Mouse (Mus musculus): Measurements from ENCODE around the gene Ifnb1.

Ifnb1 gene

DNA sequence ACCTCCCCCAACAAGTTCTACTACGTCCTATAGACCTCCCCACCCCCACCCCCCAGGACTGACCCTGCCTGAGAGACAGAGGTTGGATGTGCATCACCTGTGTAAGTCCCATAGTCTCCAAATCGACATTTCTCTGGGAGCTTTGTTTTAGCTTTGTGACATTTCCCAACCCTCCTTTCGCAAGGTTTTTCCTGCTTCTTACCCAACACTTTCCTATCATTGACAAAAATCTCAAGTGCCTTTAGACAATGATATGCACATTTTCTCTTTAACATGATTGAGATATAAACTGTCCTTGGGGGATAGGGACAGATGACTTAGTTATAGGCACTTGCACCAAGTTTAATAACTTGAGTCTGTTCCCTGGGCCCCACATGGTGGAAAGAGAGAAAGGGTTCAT, 21.3 kb downstream of the Ifnb1 start:
- no peak for DNase-seq

DNA sequence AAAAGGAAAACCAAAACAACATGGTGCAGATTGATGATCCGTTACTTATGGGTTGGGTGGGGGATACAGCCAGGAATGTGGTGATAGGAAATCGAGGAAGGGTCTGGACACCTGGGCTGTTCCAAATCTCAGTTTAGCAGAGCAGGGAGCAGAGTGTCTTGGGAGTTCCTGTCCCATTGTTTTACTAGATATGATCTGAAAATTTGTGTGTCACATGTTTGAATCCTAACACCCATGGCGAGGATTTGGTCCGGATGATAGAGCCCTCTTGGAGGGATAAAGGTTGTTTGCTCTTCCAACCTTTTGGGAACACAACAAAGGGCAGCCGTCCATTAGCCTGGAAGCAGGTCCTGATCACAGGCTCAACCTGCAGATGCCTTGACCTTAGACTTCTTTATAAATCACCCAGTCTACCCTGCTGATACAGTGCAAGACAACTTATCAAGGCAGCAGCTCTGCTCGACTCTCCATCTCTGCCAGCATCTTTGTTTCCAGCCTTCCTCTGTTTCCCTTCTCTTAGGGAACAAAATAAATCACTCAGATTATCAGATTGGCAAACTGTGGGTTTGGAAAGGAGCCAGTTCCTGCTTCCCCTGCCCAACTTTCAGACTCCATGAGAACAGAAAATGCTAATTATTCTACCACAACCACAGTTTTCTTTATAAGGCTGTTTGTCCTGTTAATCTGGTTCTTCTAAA, 26.1 kb downstream of the Ifnb1 start:
- peak; percentile 56 for DNase-seq

DNA sequence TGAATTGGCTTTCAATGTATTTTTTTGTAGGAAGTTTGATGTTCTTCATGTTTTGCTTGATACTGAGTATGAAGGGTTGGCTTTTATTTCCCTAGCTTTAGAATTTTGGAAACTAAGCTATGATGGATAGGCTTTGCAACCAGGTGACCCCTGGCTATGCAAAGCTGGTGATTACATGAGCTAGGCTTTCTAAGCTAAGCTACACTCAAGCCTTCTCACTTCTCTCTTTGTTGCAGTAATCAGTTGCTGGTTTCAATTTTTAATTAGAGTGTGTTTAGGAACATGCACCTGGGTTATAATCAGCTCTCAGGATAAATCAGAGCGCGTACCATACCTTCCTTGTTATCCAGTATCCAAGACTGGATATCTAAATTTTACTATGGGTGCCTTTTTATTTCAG, 33.0 kb downstream of the Ifnb1 start:
- DNase-seq: no peak

DNA sequence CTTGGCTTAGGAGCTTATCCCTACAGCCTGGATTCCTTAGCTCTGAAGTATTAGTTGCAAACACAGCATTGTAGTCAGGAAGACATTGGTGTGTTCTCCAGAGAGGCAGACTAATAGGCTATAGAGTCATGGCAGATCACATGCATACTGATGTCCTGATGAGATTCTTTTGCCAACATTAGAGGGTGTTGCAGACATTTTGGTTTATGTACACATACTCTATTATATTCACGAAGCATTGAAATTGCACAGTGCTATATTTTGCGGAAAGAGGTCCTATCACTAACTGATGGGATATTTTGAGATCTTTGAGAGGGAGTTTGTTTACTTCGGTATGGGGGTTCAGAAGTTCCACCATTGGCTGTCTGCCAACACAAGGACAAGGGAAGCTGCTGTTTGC, 34.5 kb downstream of the Ifnb1 start:
- no peak for DNase-seq

DNA sequence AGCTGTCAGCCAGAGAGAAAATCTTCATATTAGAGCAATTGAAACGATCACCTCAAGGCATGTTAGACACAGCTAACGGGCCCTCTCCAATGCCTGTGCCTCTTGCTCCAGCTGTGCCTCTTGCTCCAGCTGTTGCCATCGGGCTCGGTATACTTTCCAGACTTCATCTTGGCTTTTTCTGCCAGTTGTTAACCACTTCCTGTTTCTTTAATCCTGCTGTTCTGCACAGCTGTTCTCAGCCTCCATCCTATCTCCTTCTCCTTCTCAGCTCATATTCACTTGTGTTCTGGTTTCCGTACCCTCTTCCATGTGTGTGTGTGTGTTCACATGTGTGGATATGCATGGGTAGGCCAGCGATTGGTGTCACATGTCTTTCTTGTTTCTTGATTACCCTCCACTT, 42.4 kb downstream of the Ifnb1 start:
- DNase-seq: no peak

DNA sequence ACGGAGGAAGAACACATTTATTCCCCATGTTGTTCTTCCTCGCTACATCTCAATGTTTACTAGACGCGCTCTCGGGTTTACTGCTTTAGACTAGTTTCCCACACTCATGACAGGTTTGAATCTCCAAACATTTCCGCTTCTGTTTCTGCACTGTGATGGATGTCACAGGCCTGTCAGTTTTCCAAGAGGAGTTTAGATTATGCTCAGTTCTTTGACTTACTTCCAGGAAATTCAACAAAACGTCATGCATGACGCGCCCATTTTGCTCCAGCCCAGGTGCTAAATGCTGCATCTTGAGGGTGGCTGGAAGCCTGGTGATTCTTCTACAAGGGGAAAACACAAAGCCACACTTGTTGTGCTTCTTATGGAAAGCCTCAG, 43.8 kb downstream of the Ifnb1 start:
- DNase-seq: no peak

DNA sequence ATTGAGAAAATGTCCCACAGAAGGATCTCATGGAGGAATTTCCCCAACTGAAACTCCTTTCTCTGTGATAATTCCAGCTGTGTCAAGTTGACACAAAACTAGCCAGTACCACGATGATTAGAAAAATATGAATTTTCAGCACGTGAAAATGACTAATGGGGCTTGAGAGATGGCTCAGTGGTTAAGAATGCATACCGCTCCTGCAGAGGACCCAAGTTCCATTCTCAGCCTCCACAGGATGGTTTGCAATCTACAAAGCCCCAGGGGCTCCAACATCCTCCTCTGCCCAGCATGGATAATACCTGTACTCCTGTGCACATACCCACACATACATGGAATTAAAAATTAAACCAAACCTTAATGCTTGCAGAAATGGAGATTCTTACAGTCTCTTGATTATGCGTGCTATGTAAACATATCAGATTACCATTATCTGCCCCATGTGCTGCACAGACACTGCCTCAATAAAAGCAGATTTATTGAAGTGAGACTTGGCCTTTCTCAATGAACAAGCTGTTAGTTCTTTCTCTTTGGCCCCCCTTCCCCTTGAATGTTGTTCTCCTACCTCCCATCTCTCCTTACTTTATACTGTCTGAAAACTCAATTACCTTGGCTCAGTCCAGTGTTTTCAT, 44.3 kb downstream of the Ifnb1 start:
- DNase-seq: no peak

DNA sequence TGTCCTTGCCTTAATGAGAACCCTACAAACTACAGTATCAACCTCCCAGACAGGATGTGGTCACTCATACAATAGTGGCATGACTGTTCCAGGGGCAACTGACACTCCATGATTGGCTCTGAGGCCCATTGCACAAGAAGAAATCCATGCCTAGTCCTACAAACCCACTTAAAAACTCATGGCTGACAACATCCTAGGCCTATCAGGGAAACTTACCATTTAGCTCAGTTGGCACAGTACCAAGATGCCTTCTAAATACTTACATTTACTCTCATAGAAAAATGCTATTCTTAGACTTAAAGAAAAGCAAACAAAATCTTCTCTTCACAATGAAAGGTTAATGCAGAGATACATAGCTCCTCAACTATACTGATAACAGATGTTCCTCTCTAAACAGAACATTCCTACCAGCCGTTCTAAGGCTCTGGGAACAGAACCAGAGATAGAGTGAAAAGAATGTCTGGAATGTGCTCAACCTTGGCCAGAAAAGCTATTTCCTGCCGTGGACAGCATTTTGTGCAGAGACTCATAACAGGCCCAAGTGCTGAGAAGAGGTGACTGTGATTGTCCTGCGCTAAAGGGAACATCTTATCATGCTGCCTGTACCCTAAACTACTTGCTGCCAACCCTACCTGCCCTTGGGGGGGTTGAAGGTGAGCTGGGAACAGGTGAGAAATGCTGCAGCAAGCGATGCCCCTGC, 45.9 kb downstream of the Ifnb1 start:
- peak; percentile 58 for DNase-seq

DNA sequence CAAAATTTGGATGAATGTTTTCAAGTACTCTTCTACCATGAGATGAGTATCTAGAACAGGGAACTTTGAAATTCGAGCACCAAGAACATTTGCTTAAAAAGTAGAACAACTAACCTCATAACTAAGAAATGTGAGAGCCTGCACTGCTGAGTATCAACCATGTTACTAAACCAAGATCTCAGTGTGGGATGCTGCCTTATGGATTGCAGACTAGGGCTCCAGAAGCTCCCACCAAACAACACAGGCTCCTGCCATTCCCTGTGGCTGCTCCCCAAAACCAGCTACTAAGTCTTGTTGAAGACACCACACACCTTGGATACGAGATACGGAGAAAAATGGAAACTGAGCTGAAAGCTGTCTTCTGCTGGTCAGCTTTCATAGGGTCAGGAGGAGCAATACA, 46.5 kb downstream of the Ifnb1 start:
- no peak for DNase-seq
